Mouse (Mus musculus) liver, embryonic 14.5 days (tissue): Measurements from ENCODE around the gene Zscan5b.

ENCODE experiments used
- CTCF ChIP-seq: IDR thresholded peaks from 2 replicates; pipeline ENCODE4 v1.5.1; 2016; ENCODE audit warnings: antibody characterized with exemption, low read depth, control low read depth
- EP300 ChIP-seq: IDR thresholded peaks from 2 replicates; pipeline ENCODE4 v1.6.1; 2016; ENCODE audit warnings: antibody characterized with exemption, low read depth

DNA sequence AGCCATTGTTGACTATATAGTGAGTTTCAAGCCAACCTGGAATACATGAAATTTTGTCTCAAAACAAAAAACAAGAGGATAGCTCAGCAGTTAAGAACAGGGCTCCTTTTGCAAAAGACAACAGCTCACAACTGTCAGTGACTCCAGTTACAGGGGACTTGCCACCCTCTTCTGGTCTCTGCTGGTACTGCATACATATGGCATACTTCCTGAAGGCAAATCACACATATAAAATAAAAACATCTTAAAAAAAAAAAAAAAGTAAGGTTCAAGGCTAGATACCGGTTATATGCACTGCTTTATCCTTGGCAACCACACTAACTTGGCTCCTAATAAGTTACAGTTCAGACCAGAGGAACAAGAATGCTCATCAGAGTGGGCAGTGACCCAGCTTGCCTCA is 60.7 kb downstream of the Zscan5b start:
- peak; percentile 78 for TF ChIP-seq CTCF
- no peak for TF ChIP-seq EP300
